In genomic region chr12:111145269-111145668, GRCm38 (mm10) we compare ENCODE assay signal across 11 mouse cellular contexts. TPM values are rescaled to one million over a fixed set of nuclear protein-coding genes. Genes with fewer than 3 reads are reported as not detected.
DNase-seq lines count a peak whose midpoint lies in the region; ATAC-seq and TF ChIP-seq lines count a peak whose summit lies in the region.
"Had no signal": no experiment of that assay in that cellular context is flagged by ENCODE, and none has a peak within 500 bp of the region (broad histone marks: within the 10 kb centered on the region; RNA-seq: fewer than 3 reads in every experiment).

No protein-coding gene starts in this region.

- no peak overlapping the region for H3K27ac ChIP-seq in kidney, postnatal 0 days
- H3K27ac ChIP-seq in forebrain, embryonic 13.5 days, result peak overlapping the region; percentile 11

- no peak; the same call in 1 of the 2 replicates for ATAC-seq in kidney, postnatal 0 days (replicated peaks; ENCODE audit: low FRiP score, low read depth)
- ATAC-seq in forebrain, embryonic 13.5 days, result peak; percentile 33; the same call in 1 of the 2 replicates

- WGBS in kidney, postnatal 0 days, result 27% methylated on average over 9 of the region's 9 CpGs
- WGBS in forebrain, embryonic 13.5 days, result 46% methylated on average over 9 of the region's 9 CpGs

- no peaks in the 10 kb centered on the region for H3K9me3 ChIP-seq in kidney, postnatal 0 days (replicated peaks; ENCODE audit: low read length)
- H3K9me3 ChIP-seq in forebrain, embryonic 13.5 days (replicated peaks), result no peaks in the 10 kb centered on the region

- no peak for TF ChIP-seq CTCF in kidney, postnatal 0 days (IDR thresholded peaks at IDR 0.05; ENCODE audit: low read depth)

- no peaks in the 10 kb centered on the region for H3K36me3 ChIP-seq in kidney, postnatal 0 days (ENCODE audit: insufficient read depth, low read length)
- H3K36me3 ChIP-seq in forebrain, embryonic 13.5 days (ENCODE audit: poor library complexity, severe bottlenecking), result no peaks in the 10 kb centered on the region

- DNase-seq in kidney, postnatal 0 days (ENCODE audit: low spot score), result peak; percentile 27
- DNase-seq in kidney, adult 18-20 months, result no peak
- peak; percentile 74 to 85 for DNase-seq in layer of hippocampus, adult 8-10 months (ENCODE audit: low spot score in 2 of 2)
- DNase-seq in right cerebral cortex, adult 2 months (ENCODE audit: low spot score in 2 of 2), result peak; percentile 67 to 73
- DNase-seq in gastrocnemius, adult 18-20 months (ENCODE audit: low spot score), result no peak
- no peak for DNase-seq in cerebellum, adult 9-10 months
- no peak for DNase-seq in lung, postnatal 14 days
- DNase-seq: adrenal gland, postnatal 10 days; liver had no signal

- no peaks in the 10 kb centered on the region for H3K27me3 ChIP-seq in kidney, postnatal 0 days (ENCODE audit: insufficient read depth, low read length)
- no peaks in the 10 kb centered on the region for H3K27me3 ChIP-seq in forebrain, embryonic 13.5 days

- no peak overlapping the region for H3K9ac ChIP-seq in kidney, postnatal 0 days (ENCODE audit: low read depth, low read length)
- H3K9ac ChIP-seq in forebrain, embryonic 13.5 days, result no peak overlapping the region

- no peak overlapping the region for H3K4me3 ChIP-seq in kidney, postnatal 0 days (replicated peaks; ENCODE audit: low read depth, low read length)
- no peak overlapping the region for H3K4me3 ChIP-seq in forebrain, embryonic 13.5 days

- H3K4me1 ChIP-seq in kidney, postnatal 0 days (replicated peaks; ENCODE audit: insufficient read depth, low read length), result peaks cover 19% of the 10 kb centered on the region
- peaks cover 32% of the 10 kb centered on the region for H3K4me1 ChIP-seq in forebrain, embryonic 13.5 days

- H3K4me2 ChIP-seq in kidney, postnatal 0 days (ENCODE audit: low read length), result no peak overlapping the region
- H3K4me2 ChIP-seq in forebrain, embryonic 13.5 days, result no peak overlapping the region

RNA-seq across cellular contexts. Expression of gene Traf3, which starts 20.9 kb away (rescaled TPM):
- polyA plus RNA-seq in kidney, postnatal 0 days (2015; fragmentation: Nextera tagmentation; extraction: Ambion mirVana), result 6.4 and 7.3 TPM in 2 replicates
- polyA plus RNA-seq in forebrain, embryonic 13.5 days (2015; fragmentation: Nextera tagmentation; extraction: Ambion mirVana), result 12.8 and 17.2 TPM in 2 replicates
- 10 to 100 TPM; 48.0 to 54.3 (median 53.3) TPM for total RNA-seq in layer of hippocampus, adult 8-10 months (2022)
- total RNA-seq in gastrocnemius, adult 18-20 months (2021), result 10 to 100 TPM; 10.9 to 17.4 TPM

RNA-seq across cellular contexts. Expression of gene 4930595D18Rik, which starts 39.0 kb away (rescaled TPM):
- polyA plus RNA-seq in kidney, postnatal 0 days (2015; fragmentation: Nextera tagmentation; extraction: Ambion mirVana), result not detected in 2 replicates
- polyA plus RNA-seq in forebrain, embryonic 13.5 days (2015; fragmentation: Nextera tagmentation; extraction: Ambion mirVana), result 0.21 TPM in 1 of 2 replicates, not detected in the other
- not detected for total RNA-seq in layer of hippocampus, adult 8-10 months (2022)
- total RNA-seq in gastrocnemius, adult 18-20 months (2021), result not detected
- total RNA-seq: adrenal gland, postnatal 10 days had no signal
- polyA plus RNA-seq: heart, postnatal 0 days had no signal

Comparison
In these comparisons a context has a peak if more than half of its experiments do, and no peak if none do; other contexts are left out.
1. DNase-seq: peak in kidney, postnatal 0 days (single experiment), layer of hippocampus, adult 8-10 months (2 of 2) and right cerebral cortex, adult 2 months (2 of 2); none in kidney, adult 18-20 months (single experiment), gastrocnemius, adult 18-20 months (single experiment), cerebellum, adult 9-10 months (single experiment) and lung, postnatal 14 days (single experiment).